ENCODE assay signal across 7 mouse cellular contexts in the genomic region with DNA sequence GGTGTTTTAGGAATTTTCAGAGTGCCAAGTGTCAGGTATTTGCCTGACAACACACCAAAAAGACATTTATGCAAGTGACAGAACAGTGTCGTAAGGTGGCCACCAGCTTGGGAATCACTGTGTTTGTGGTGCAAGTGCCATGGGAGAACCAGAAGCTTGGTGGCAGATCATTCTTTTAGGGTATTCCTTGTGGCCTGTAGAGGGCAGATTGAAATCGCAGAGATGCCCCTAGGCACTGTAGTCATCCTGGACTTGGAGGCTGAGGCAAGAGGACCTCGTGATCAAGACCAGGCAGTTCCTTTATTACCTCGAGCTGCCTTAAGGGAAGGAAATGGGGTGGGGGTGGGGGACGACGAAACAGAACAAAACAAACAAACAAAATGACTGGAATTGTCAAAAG.
A peak's percentile ranks its signal among the peaks of the same experiment; 100 is the strongest.
DNase-seq lines count a peak whose midpoint lies in the region; ATAC-seq lines count a peak whose summit lies in the region.

No protein-coding gene starts in this region.

- peak overlapping the region; percentile 36; the same call in 1 of the 2 replicates for H3K27ac ChIP-seq in kidney, embryonic 16.5 days (ENCODE audit: low read length)

- peaks cover 12% of the 10 kb centered on the region; the same call in 1 of the 2 replicates for H3K4me1 ChIP-seq in kidney, embryonic 16.5 days (ENCODE audit: insufficient read depth, low read length)

- no peak overlapping the region for H3K4me2 ChIP-seq in kidney, embryonic 16.5 days (replicated peaks; ENCODE audit: low read depth, low read length)

- intact Hi-C loops in left cerebral cortex, postnatal 14 days (cut with DNase I), result no loop called here
- intact Hi-C loops in left cerebral cortex, postnatal 10 days (cut with DNase I), result no loop called here

- 73% methylated on average over 6 of the region's 6 CpGs for WGBS in kidney, embryonic 16.5 days

- DNase-seq in left cerebral cortex, postnatal 14 days (ENCODE audit: low spot score in 2 of 2), result peak; percentile 24 to 34
- DNase-seq in left cerebral cortex, postnatal 10 days (ENCODE audit: extremely low spot score in 1 of 2, low spot score in 2 of 2), result no peak
- peak; percentile 8 to 22 for DNase-seq in adrenal gland, postnatal 36 days
- peak; percentile 52 for DNase-seq in skeletal muscle tissue, adult 2 months (ENCODE audit: low read depth, low spot score)
- DNase-seq in cerebellum, postnatal 14 days, result no peak
- DNase-seq in urinary bladder, postnatal 14 days (ENCODE audit: low spot score), result no peak

- H3K9ac ChIP-seq in kidney, embryonic 16.5 days (replicated peaks; ENCODE audit: low read length), result no peak overlapping the region

- H3K4me3 ChIP-seq in kidney, embryonic 16.5 days (ENCODE audit: low read length), result no peak overlapping the region

- no peak for ATAC-seq in kidney, embryonic 16.5 days (ENCODE audit: low FRiP score, low TSS enrichment)

- H3K9me3 ChIP-seq in kidney, embryonic 16.5 days (ENCODE audit: low read length), result no peaks in the 10 kb centered on the region

- H3K27me3 ChIP-seq in kidney, embryonic 16.5 days (ENCODE audit: insufficient read depth, low read length), result no peaks in the 10 kb centered on the region

- H3K36me3 ChIP-seq in kidney, embryonic 16.5 days (ENCODE audit: insufficient read depth, low read length), result no peaks in the 10 kb centered on the region

Comparison
In these comparisons a context has a peak if more than half of its experiments do, and no peak if none do; other contexts are left out.
1. DNase-seq: peak in left cerebral cortex, postnatal 14 days (2 of 2), adrenal gland, postnatal 36 days (2 of 2) and skeletal muscle tissue, adult 2 months (single experiment); none in left cerebral cortex, postnatal 10 days (0 of 2), cerebellum, postnatal 14 days (0 of 2) and urinary bladder, postnatal 14 days (single experiment).